Mouse (Mus musculus) brain, embryonic 14.5 days (tissue): ENCODE results near the gene Diexf.
A peak's percentile ranks its signal among the peaks of the same experiment; 100 is the strongest.

Source experiments
- CTCF ChIP-seq: fragments of 200-500 bp; IDR thresholded peaks from 2 replicates; pipeline ENCODE4 v1.5.1; 2012; ENCODE audit warnings: inconsistent platforms, mild to moderate bottlenecking, moderate library complexity, borderline replicate concordance; ENCODE audit not compliant: insufficient read depth, insufficient read length; ENCODE audit errors: extremely low read depth
- POLR2A ChIP-seq: fragments of 200-500 bp; IDR thresholded peaks from 2 replicates; pipeline ENCODE4 v1.6.1; 2012; ENCODE audit warnings: mild to moderate bottlenecking, inconsistent platforms, borderline replicate concordance; ENCODE audit not compliant: poor library complexity, insufficient read depth, insufficient read length, severe bottlenecking; ENCODE audit errors: extremely low read depth

GRCm38 (mm10) chr1:193172991-193173809 is 43.1 kb upstream of the Diexf start:
- TF ChIP-seq CTCF (no peak), POLR2A (peak; percentile 82; the same call in 1 of the 2 replicates)
